Mouse (Mus musculus): ENCODE measurements at regions not wholly inside any gene's neighbourhood (a gene's known extent, or its start where the extent isn't known, plus 50 kb on each side); places are given as distances from the start of the nearest gene placed in this dataset.

DNA sequence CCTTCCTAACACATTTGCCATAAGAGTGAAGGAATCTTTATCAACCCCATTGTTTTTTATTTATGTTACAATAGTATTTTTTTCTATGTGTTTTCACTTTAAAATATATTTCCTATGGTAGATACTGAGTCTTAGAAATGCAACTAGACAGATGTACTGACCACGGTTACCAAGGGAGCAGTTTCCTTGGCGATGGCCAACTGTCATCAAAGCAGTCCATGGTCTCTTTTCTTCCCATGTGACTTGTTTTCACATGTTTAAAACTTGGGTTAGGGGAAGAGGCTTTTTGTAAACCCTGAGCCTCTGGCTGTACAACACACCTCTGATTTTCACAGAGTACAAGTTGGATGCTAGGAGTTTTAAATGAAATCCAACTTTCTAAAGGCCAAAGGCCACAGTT is 411.9 kb upstream of the Gm765 start:
- no peak for DNase-seq (ENCODE audit: low spot score in 2 of 2)

DNA sequence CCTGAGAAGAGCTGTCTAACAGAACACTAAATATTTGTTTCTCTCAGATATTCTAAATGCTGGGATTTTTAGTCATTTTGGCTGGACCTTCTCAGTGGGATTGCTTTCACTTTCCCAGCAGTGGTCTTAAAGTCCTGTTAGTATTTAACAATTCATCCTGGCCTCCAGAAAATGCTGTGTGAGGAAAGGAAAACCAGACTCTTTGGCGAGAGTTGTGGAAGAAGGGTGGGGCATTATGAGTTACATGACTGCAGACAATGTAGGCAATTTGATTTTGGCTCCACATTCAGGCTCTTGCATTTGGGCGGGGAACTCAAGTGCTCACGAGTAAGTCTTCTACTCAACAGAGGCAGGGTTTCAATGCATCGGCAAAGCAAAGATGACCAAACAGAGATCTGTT is 406.1 kb upstream of the Gm765 start:
- no peak for DNase-seq (ENCODE audit: low spot score in 2 of 2)

DNA sequence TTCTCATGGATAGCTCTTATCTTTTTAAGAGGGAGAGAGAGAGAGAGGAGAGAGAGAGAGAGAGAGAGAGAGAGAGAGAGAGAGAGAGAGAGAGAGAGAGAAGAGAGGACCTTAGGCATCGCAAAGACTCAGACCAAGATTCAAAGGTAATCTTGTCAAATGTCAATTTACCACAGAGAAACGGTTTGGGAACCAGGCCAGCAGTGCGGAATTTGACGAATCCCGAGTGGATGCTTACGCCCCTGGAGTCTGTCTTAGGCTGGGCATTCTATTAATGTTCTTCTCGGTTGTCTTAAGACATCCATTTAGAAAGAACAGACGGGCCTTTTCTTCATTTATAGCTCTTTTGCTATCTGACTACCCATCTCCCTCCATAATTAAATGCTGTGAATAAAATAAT is 404.4 kb upstream of the Gm765 start:
- no peak for DNase-seq (ENCODE audit: low spot score in 2 of 2)

DNA sequence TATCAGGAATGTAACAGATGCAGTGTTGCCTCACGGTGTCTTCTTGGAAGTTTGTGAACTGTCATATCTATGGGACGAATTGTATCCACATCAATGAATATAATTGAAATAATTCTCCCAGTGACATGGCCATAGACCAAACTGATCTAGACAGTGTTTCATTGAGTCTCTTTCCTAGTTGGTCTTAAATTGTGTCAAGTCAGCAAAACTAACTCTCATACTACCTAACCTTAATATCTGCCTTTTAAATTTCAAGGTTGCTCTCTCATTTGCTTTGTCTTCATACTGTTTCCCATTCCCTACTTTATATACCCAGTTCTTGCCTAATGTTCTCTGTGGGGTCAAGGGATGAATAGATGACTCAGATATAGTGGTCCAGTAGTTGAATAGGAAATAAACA is 397.9 kb upstream of the Gm765 start:
- DNase-seq (ENCODE audit: low spot score in 2 of 2) = no peak

DNA sequence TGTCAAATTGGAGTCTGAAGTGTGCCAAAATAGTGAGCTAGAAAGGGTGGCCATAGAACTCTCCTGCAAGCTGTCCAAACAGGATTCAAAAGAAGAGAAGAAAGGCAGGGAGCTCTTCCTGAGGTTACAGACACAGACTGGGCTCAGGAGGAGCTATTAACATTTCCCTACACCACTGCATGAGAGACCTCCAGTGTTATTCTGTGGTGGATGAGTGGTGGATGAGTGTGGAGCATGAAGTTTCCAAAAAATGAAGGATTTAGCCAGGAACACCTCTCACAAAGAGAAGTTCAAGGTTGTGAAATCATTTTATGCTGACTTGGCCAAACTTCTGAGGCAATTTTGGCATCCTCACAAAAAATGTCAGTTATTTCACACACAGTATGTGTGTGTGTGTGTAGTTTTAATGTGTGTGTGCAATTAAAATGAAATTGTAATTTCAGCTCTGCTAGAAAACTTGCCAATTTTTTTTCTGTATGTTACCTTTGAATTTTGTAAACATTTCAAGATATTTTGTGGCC is 388.5 kb upstream of the Gm765 start:
- no peak for DNase-seq (ENCODE audit: low spot score in 2 of 2)

DNA sequence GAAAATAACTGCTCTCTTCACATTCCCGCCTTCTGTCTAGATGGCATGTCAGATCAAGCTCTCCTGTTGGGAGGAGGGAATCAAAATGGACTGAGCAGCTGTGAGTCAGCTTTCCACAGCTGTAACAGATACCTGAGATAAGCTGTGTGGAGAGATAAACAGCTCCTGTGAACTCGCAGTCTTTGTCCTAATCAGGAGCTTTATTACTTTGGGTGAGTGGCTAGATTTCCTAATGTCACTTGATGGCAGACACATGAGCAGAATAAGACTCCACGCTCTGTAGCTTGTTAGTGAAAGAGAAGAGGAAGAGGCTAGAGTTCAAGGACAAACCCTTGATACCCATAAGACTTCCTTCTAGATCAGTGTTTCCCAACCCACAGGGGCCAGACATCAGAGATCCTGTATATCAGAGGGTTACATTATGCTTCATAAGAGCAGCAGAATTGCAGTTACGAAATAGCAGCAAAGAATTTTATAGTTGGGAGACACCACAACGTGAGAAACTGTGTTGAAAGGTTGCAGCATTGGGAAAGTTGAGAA is 384.1 kb upstream of the Gm765 start:
- no peak for DNase-seq (ENCODE audit: low spot score in 2 of 2)

DNA sequence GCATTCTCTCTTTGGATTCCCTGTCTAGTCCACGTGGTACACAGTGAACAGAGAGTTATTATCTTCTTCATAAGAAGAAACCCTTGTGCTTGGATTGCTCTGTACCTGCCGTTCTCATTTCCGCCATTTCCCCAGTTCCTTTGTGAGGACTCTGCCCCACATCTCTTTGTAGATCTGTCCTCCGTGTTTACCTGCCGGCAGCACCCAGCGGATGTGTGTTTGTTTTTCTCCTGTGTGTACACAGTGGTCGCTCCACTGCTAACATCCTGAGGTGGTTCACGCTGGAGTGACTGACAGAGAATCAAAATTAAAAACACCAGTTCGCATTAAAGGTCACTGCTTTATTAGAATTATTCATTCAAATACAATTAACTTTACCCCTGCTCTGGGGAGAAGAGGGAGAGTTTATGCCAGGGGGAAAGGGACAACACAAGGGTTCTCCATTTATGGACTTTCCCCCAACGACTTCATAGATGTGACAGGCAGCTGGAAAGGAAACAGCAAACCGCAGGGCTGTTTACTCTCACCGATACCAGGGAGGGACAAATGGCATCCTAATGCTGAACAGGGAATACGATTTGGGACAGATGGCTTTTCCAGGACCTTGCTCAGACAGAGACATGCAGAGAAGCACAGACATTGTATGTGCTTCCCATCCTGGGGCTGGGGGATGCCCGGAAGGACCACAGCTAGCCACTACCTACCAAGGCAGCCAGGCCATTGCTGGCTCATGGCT is 362.5 kb upstream of the Gm765 start:
- DNase-seq (ENCODE audit: low spot score in 2 of 2) = no peak

DNA sequence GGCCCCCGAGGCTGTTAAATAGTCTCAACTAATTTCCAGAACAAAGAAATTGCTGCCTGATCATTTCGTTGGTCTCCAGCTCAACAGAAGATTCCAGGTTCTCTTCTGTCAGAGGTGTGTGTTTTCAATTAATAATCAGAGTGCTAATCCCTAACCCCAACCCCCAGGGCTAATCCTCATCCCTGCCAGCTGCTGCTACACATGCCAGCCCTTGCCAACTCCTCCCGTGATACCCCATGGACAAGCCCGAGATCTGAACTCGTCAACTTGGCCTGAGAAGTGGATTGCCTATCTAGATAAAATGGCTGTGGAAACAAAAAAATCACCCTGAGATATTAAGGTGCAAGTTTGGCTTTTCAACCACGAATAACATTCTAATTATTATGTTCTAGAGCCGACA is 355.0 kb upstream of the Gm765 start:
- no peak for DNase-seq (ENCODE audit: low spot score in 2 of 2)

DNA sequence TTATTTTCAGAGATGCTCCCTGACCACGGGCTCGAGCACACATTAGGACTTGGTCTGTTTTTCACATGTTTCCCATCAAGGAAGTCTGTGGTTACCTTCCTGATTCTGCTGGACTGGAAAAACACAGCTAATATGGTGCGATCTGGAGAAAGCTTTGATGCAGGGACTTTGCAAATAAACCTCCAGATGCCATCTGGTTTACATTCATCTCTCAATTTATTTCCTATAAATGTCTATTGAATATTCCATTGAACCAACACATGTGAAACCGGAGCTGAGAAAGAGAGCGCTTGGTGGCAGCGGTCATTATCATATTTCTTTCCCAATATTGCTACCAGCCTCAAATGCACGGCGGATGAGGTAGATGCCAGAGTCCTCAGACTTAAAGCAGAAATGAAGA is 350.9 kb upstream of the Gm765 start:
- DNase-seq (ENCODE audit: low spot score in 2 of 2) = no peak

DNA sequence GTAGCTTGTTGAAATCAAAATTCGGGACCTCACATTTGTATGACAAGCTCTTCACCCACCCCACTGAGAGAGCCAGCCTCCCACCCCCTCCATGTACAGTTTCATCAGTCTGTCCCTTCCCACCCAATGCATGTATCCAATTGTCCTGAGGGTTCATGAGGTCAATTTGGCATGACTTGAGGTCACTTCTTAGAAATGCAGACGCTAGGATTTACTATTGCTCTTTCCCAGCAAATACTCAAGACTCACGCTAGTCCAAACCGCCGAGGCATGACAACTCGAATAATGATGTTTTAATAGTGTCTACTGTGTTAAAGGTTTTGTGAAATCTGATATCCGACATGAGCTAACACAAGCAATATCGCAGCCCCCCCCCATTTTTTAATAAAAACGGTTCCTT is 347.6 kb upstream of the Gm765 start:
- no peak for DNase-seq (ENCODE audit: low spot score in 2 of 2)

DNA sequence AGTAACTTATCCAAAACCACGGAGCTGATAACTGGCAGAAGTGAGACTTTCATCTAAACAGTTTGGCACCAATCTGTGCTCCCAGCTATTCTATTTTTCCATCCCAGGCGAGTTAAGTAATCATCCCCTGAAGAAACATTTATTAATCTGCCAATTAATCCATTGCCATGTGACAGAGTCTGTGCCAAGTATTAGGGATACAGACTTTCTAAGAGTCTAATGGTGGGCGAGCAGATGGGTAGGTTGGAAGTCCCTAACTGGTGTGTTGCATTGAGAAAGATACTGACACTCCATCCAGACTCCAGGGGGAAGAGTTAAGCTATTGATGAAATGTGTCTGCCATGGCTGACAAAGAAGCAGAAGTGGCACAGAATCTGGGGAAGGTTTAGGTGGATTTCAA is 346.8 kb upstream of the Gm765 start:
- no peak for DNase-seq (ENCODE audit: low spot score in 2 of 2)

DNA sequence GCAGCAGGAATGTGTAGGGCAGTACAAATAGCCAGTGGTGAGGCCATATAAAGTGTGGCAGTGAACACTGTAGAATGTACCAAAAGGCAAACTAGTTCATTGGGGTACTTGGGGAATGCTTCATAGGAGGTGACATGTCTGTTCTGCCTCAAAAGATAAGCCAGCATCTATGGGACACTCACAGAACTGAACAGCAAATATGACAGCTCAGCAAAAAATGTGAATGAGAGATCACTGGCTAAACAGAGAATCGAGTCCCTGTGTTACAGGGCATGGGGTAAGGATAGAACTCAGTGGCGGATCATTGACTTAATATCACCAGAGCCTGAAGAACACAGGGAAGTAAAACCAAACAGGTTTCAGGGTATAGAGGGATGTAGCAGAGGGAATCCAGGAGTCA is 346.1 kb upstream of the Gm765 start:
- DNase-seq (ENCODE audit: low spot score in 2 of 2) = no peak

DNA sequence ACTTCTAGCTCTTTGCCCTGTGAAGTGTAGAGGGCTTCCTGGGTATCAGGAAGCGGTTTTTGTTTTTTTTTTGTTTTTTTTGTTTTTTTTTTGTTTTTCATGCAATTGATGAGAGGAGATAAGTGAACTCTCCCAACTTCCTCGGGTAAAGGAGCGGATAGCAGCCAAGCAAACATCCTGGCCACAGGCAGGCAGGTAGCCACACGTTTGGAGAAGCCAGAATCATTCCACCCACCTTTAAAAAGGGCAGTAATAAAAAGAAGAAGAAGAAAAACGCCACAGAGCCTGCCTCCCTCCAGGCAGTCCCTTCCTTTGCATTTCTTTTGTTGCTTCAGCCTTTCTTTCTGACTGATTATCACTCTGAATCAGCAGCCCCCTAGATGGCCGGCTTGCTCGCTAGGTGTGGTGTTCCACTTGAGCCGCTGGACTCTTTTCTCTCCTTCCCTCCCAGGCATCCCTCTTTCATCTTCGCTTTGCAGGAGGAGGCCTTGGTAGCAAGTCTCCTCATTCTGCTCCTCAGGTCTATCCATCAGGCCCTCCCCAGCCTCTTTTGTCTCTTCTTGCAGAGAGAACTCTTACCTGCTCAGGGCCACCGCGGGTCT is 323.9 kb upstream of the Gm765 start:
- DNase-seq (ENCODE audit: low spot score in 2 of 2) = no peak

DNA sequence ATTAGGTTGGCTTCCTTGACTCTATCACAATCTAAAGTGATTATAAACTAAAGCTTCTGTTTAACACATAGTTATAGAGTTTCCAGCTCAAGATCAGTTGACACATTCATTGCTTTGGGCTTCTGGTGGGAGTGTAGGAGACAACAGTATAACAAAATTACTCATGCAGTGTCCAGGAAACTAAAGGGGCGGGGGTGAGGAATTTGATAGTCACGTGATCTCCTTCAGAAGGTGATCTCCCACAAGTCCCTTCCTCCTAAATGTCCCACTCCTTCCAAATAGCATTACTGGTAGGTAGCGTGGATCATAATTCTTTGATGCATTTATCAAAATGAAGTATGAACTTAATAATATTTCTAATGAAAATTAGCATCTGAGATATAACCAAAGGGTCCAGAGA is 309.3 kb upstream of the Gm765 start:
- no peak for DNase-seq (ENCODE audit: low spot score in 2 of 2)

DNA sequence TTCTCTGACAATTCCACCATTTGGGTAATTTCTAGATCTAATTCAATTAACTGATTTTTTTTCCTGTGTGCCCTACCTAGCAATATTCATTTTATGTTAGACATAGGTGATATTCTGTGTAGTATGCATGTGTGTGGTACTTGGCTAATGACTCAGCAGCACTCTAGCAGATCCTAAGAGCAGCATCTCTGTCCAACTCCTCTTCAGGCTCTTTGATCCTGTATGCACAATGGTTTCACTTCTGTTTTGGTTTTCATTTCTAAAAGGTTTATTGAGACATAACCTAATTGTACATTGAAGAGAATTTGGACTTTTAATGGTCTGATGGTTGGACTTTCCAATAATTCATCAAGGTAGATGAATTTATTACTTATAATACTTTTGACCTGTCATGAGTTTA is 308.8 kb upstream of the Gm765 start:
- no peak for DNase-seq (ENCODE audit: low spot score in 2 of 2)

DNA sequence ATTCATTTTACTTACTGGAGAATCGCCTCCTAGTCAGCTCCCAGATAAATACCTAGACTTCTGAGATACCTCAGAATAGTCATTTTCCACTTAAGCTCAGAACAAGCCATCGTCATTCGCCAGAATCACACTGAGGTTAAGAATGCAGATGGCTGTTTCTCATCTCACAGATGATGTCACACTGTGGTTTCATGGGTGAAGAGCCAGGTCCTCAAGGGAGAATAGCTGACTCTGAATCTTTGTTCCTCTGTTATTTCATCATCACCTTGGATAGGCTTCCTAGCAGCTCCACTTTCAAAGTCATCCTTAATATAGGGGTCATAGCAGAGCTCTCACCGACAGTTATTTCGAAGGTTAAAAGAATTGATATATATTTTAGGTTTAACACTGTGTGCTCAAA is 297.8 kb upstream of the Gm765 start:
- no peak for DNase-seq (ENCODE audit: low spot score in 2 of 2)

DNA sequence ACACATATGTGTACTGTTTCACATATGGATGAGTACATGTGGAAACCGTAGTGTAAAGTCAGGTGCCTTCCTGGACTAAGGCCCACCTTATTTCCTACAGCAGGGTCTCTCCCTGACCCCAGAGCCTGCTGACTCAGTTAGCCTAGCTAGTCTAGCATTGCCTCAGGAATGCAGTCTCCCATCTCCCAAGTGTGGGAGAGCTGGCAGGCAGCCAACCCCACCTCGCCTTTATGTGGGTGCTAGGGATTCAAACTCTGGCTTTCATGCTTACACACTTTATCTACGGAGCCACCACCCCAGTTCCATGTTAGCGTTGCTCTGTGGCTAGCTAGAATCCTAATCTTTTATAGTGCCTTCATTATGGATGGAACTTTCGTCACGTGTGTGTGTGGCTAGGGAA is 293.3 kb upstream of the Gm765 start:
- DNase-seq (ENCODE audit: low spot score in 2 of 2) = no peak

DNA sequence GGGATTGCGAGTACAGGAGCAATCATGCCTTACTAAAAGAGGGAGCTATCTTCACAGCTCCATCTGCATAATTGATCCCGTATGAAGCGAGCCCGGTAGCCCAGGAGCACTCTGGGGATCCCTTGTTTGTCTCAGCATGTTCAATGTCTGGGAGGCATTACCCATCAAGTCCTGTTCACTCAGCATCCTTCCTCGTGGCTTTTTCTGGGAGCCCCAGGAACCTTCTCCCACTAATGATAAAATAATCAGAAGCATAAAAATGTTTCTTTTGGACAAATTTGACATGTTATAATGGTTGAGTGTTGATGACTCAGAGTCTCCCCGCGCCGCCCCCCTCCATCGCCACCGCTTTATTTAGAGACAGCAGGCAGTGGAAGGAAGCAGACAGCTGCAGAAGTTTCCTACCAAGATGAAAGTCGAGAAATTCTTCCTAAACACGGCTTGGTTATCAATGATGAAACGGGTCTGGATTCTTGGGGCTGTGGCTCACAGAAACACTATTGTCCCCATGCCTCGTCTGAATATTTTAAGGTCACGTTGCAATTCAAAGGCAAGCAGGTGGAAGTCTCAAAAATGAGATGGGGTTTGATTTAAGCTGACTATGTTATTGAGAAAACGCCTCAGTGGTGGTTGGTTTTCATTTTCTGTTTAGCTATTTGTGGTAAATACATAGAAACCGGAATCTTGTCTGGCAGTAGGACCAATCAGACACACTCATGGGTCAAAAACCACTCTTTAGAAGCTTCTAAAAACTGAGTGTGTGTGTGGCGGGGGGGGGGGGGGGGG is 289.9 kb upstream of the Gm765 start:
- no peak for DNase-seq (ENCODE audit: low spot score in 2 of 2)

DNA sequence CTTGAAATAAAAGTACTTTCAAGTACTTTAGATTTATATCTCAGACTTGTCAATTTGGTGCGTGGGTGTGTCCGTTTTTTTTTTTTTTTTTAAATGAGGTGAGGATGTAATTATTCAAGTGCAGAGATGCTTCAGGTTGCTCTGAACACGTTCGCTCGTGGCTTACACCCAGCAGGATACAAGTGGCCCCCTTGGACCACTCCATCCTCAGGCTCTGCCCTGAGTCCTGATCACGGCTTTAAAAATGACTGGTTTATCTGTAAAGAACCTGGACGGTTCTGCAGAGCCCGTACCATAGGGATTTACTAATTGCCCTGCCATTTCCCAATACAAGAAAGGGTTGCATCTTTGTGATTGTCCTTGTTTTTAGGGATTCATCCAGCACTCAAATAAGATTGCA is 288.7 kb upstream of the Gm765 start:
- no peak for DNase-seq (ENCODE audit: low spot score in 2 of 2)

DNA sequence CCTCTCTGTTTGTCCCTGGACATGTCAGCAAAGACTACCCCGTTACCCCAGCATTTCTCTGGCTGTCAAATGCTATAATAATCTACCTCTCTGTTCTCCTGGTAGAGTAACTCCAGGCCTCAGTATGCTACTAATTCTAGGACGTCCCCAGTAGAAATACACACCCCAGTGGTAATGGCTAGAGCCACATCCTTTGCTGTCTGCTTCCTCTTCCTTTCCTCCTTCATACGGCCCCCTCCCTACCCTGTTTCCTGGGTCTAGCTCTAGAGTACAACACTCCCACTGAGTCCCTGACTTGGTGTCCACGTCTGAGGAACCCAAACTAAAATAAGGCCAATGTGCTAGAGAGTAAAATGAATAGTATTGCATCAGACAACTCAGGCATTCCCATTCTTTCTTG is 287.1 kb upstream of the Gm765 start:
- no peak for DNase-seq (ENCODE audit: low spot score in 2 of 2)

DNA sequence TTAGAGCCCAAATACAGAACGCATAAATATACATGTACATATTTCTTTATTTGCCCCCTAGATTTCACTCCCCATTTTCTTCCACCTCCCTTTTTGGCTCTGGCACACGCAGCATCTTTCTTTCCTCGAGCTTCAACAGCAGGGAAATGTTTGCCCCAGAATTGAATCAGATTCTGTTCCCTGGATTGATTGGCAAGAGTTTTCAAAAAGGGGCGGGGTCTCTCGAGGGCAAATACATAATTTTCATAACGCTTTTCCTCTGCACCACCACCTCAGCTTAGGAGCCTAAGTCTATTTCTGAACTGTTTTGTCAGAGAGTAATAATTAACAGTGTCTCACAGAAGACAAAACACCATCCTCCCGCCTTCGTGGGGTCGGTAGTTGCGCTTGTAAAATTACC is 283.9 kb upstream of the Gm765 start:
- DNase-seq (ENCODE audit: low spot score in 2 of 2) = no peak

DNA sequence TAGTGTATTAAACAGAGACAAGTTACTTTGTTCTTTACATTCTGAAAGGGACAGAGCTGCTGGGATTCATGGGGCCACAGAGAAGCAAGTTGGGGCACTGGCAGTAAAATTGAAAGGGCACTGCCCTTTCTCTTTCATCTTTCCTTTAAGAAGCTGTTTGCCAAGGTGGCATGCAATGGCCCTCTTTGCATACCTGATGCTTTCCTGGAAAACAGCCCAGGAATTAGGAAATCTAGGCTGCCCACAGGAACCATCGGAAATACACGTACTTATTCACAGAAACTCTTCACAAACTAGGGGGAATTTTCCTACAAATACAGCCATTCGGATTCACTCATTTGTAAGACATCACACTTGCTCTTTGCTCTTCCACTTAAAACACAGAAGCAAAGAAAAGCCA is 278.3 kb upstream of the Gm765 start:
- no peak for DNase-seq (ENCODE audit: low spot score in 2 of 2)

DNA sequence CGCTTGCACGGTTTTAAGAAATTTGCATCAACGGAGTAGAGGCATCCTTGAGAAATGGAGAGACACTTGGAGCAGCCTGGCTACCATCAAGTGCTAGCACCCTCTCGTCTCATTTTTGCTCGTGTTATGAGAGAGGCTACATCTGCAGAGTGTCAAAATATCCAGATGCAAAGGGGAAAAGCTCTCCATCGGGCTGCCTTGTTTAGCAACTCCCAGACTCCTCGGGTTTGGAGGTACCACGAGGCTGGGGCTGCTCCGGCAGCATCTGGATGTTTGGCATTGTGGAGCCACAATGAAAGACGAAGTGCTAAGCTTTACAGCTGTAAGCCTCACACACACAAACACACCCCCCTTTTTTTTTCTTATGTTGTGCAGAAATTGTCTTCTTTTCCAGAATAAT is 270.5 kb upstream of the Gm765 start:
- no peak for DNase-seq (ENCODE audit: low spot score in 2 of 2)
